Mouse (Mus musculus) stomach, postnatal 0 days (tissue): ENCODE results near the gene Slamf7. TPM values are rescaled to one million over a fixed set of nuclear protein-coding genes. Genes with fewer than 3 reads are reported as not detected.

ENCODE experiments used
- ATAC-seq: fragments of 200-750 bp; cut with Nextera tagmentation; 2 replicates; pipeline ENCODE4 v1.8.0; 2017; ENCODE audit not compliant: low FRiP score, low TSS enrichment
- DNase-seq: peaks from one replicate; pipeline ENCODE4 v3.0.0-alpha.2; 2016; ENCODE audit warnings: low spot score
- H3K27ac ChIP-seq: fragments of 300-500 bp; sonication (generic); replicated peaks from 2 replicates; pipeline ENCODE4 v1.5.1; 2014; ENCODE audit warnings: mild to moderate bottlenecking, control low read depth
- H3K27me3 ChIP-seq: fragments of 300-500 bp; sonication (generic); 2 replicates; pipeline ENCODE4 v1.6.1; 2014; ENCODE audit warnings: low read length; ENCODE audit not compliant: control insufficient read depth, insufficient read depth
- H3K36me3 ChIP-seq: fragments of 300-500 bp; sonication (generic); 2 replicates; pipeline ENCODE4 v1.6.1; 2014; ENCODE audit warnings: low read length, mixed read lengths; ENCODE audit not compliant: control insufficient read depth, insufficient read depth
- H3K4me1 ChIP-seq: fragments of 300-500 bp; sonication (generic); replicated peaks from 2 replicates; pipeline ENCODE4 v1.6.1; 2014; ENCODE audit warnings: antibody characterized with exemption; ENCODE audit not compliant: control insufficient read depth, insufficient read depth
- H3K4me2 ChIP-seq: fragments of 300-500 bp; sonication (generic); replicated peaks from 2 replicates; pipeline ENCODE4 v1.6.1; 2014; ENCODE audit warnings: low read depth, mild to moderate bottlenecking, control low read depth, moderate library complexity
- H3K4me3 ChIP-seq: fragments of 300-500 bp; sonication (generic); 2 replicates; pipeline ENCODE4 v1.5.1; 2014; ENCODE audit warnings: low read depth, low read length, control low read depth
- H3K9ac ChIP-seq: fragments of 300-500 bp; sonication (generic); 2 replicates; pipeline ENCODE4 v1.6.1; 2014; ENCODE audit warnings: mild to moderate bottlenecking, low read length, control low read depth, mixed read lengths
- H3K9me3 ChIP-seq: fragments of 300-500 bp; sonication (generic); 2 replicates; pipeline ENCODE4 v1.6.1; 2016; ENCODE audit warnings: low read length; ENCODE audit not compliant: control insufficient read depth
- CTCF ChIP-seq: IDR thresholded peaks from 2 replicates; pipeline ENCODE4 v1.5.1; 2016; ENCODE audit warnings: antibody characterized with exemption, low read depth, mild to moderate bottlenecking, moderate library complexity
- EP300 ChIP-seq: optimal IDR thresholded peaks from 2 replicates; pipeline ENCODE3; 2016; ENCODE audit warnings: antibody characterized with exemption
- WGBS: fragments of 180-500 bp; shearing (Covaris S2); extraction: QIAGEN DNeasy Blood & Tissue Kit; methylation state at CpG from one replicate; pipeline ENCODE4 v1.1.7; 2014; 5-methylcytosine and 5-hydroxymethylcytosine counted together
- polyA plus RNA-seq: library from polyadenylated mRNA; unstranded; fragments of >200 nt; fragmentation: Nextera tagmentation; extraction: Ambion mirVana; gene quantifications from 2 replicates; pipeline ENCODE4 v1.2.1, GENCODE M21; 2015

Slamf7 gene
- polyA plus RNA-seq, 1 experiment from 2014 or later, result 0.38 TPM

- DNase-seq (no peak), ATAC-seq (no peak)
- Histone ChIP-seq H3K27me3 (no peaks in the 10 kb centered on the region), H3K9me3 (no peaks in the 10 kb centered on the region), H3K4me3 (no peak overlapping the region), H3K4me1 (no peaks in the 10 kb centered on the region), H3K27ac (no peak overlapping the region), H3K4me2 (no peak overlapping the region), H3K9ac (no peak overlapping the region), H3K36me3 (no peaks in the 10 kb centered on the region)
- 85% methylated on average over 5 of the region's 5 CpGs for WGBS
- no peak for TF ChIP-seq CTCF
- no peak for TF ChIP-seq EP300
Measured at GRCm38 (mm10) chr1:171647716-171648115, 5.1 kb downstream of the Slamf7 start.

- ATAC-seq (no peak), DNase-seq (no peak)
- no peaks in the 10 kb centered on the region for H3K36me3 ChIP-seq
- TF ChIP-seq CTCF (no peak), EP300 (no peak)
- H3K27me3 ChIP-seq, result no peaks in the 10 kb centered on the region
- no peak overlapping the region for H3K4me3 ChIP-seq
- H3K27ac ChIP-seq, result no peak overlapping the region
- no peaks in the 10 kb centered on the region for H3K9me3 ChIP-seq
- 61% methylated on average over 5 of the region's 5 CpGs for WGBS
- no peak overlapping the region for H3K9ac ChIP-seq
- no peak overlapping the region for H3K4me2 ChIP-seq
- no peaks in the 10 kb centered on the region for H3K4me1 ChIP-seq
Measured at GRCm38 (mm10) chr1:171646429-171646940, 6.3 kb downstream of the Slamf7 start.

- H3K4me2 ChIP-seq, result no peak overlapping the region
- 71% methylated on average over 7 of the region's 7 CpGs for WGBS
- no peaks in the 10 kb centered on the region for H3K4me1 ChIP-seq
- ATAC-seq (no peak), DNase-seq (no peak)
- no peak overlapping the region for H3K9ac ChIP-seq
- TF ChIP-seq CTCF, result no peak
- TF ChIP-seq EP300, result no peak
- H3K36me3 ChIP-seq, result no peaks in the 10 kb centered on the region
- H3K27me3 ChIP-seq, result no peaks in the 10 kb centered on the region
- no peaks in the 10 kb centered on the region for H3K9me3 ChIP-seq
- no peak overlapping the region for H3K27ac ChIP-seq
- no peak overlapping the region for H3K4me3 ChIP-seq
Measured at GRCm38 (mm10) chr1:171643612-171644011, 9.2 kb downstream of the Slamf7 start.

- Histone ChIP-seq H3K4me1 (no peaks in the 10 kb centered on the region), H3K27ac (no peak overlapping the region), H3K4me3 (no peak overlapping the region), H3K27me3 (no peaks in the 10 kb centered on the region), H3K9me3 (no peaks in the 10 kb centered on the region), H3K36me3 (no peaks in the 10 kb centered on the region), H3K9ac (no peak overlapping the region), H3K4me2 (no peak overlapping the region)
- no peak for DNase-seq
- WGBS, result 93% methylated on average over 6 of the region's 6 CpGs
- no peak for ATAC-seq
- TF ChIP-seq EP300 (no peak), CTCF (no peak)
Measured at GRCm38 (mm10) chr1:171640796-171641195, 12.0 kb downstream of the Slamf7 start.

GRCm38 (mm10) chr1:171638686-171639085 is 14.1 kb downstream of the Slamf7 start:
- Histone ChIP-seq H3K9me3 (no peaks in the 10 kb centered on the region), H3K9ac (no peak overlapping the region), H3K4me3 (no peak overlapping the region), H3K36me3 (no peaks in the 10 kb centered on the region), H3K4me1 (no peaks in the 10 kb centered on the region), H3K27me3 (no peaks in the 10 kb centered on the region), H3K27ac (no peak overlapping the region), H3K4me2 (no peak overlapping the region)
- no peak for DNase-seq
- TF ChIP-seq CTCF, result no peak
- no peak for TF ChIP-seq EP300
- no peak for ATAC-seq
- 70% methylated on average over 2 of the region's 2 CpGs for WGBS

- H3K4me1 ChIP-seq, result no peaks in the 10 kb centered on the region
- no peak overlapping the region for H3K4me2 ChIP-seq
- ATAC-seq, result no peak
- H3K27ac ChIP-seq, result no peak overlapping the region
- no peak for TF ChIP-seq CTCF
- TF ChIP-seq EP300, result no peak
- H3K36me3 ChIP-seq, result no peaks in the 10 kb centered on the region
- H3K9me3 ChIP-seq, result no peaks in the 10 kb centered on the region
- no peaks in the 10 kb centered on the region for H3K27me3 ChIP-seq
- no peak overlapping the region for H3K4me3 ChIP-seq
- 61% methylated on average over 8 of the region's 8 CpGs for WGBS
- no peak overlapping the region for H3K9ac ChIP-seq
- DNase-seq, result no peak
Measured at GRCm38 (mm10) chr1:171637101-171637500, 15.7 kb downstream of the Slamf7 start.
